Mouse (Mus musculus) CH12.LX (cell line): ENCODE data around the gene Ngfr. TPM values are rescaled to one million over a fixed set of nuclear protein-coding genes. Genes with fewer than 3 reads are reported as not detected.

Source experiments
- DNase-seq: peaks from one replicate; pipeline ENCODE4 v3.0.0-alpha.2; 2013; ENCODE audit errors: extremely low read depth
- H3K27ac ChIP-seq: 2 replicates; pipeline ENCODE4 v1.5.1; 2012; ENCODE audit warnings: low read depth, mild to moderate bottlenecking, control low read depth, moderate library complexity; ENCODE audit not compliant: insufficient read depth
- H3K27me3 ChIP-seq: replicated peaks from 2 replicates; pipeline ENCODE3; 2012; ENCODE audit warnings: inconsistent platforms
- H3K36me3 ChIP-seq, 2 experiments: replicated peaks in 1 of 2; 2 replicates each; pipeline versions ENCODE3 to v1.6.1; 2012; ENCODE audit warnings: inconsistent platforms in 1 of 2, low read length in 1 of 2, mild to moderate bottlenecking in 1 of 2, mixed read lengths in 1 of 2, moderate library complexity in 1 of 2; ENCODE audit not compliant: control insufficient read depth in 1 of 2, insufficient read depth in 1 of 2
- H3K4me1 ChIP-seq, 2 experiments: 2 replicates each; pipeline ENCODE4 v1.6.1; 2012; ENCODE audit warnings: inconsistent platforms in 1 of 2, moderate library complexity in 1 of 2; ENCODE audit not compliant: insufficient read depth in 2 of 2, control insufficient read depth in 1 of 2
- H3K4me2 ChIP-seq: 2 replicates; pipeline ENCODE4 v1.6.1; 2012; ENCODE audit warnings: low read depth, mild to moderate bottlenecking, control low read depth; ENCODE audit not compliant: poor library complexity, insufficient read depth, severe bottlenecking
- H3K4me3 ChIP-seq, 3 experiments: fragments of 150-350 bp in 1 of 3; sonication (generic) in 1 of 3; replicated peaks in 1 of 3; 2 replicates each; pipeline versions ENCODE3 to v1.5.1; 2011 to 2012; ENCODE audit warnings: low read depth in 2 of 3, low read length in 2 of 3, mild to moderate bottlenecking in 2 of 3, moderate library complexity in 2 of 3, control low read depth in 1 of 3, improper control_type of control experiment in 1 of 3, inconsistent platforms in 1 of 3, mixed read lengths in 1 of 3; ENCODE audit not compliant: poor library complexity in 1 of 3
- H3K79me2 ChIP-seq: replicated peaks from 2 replicates; pipeline ENCODE4 v1.6.1; 2012; ENCODE audit warnings: mild to moderate bottlenecking, moderate library complexity; ENCODE audit not compliant: control insufficient read depth, poor library complexity, insufficient read depth, severe bottlenecking; ENCODE audit errors: extremely low read depth
- H3K9ac ChIP-seq: 2 replicates; pipeline ENCODE4 v1.6.1; 2012; ENCODE audit warnings: low read depth, mild to moderate bottlenecking, control low read depth, moderate library complexity; ENCODE audit not compliant: insufficient read depth
- H3K9me3 ChIP-seq: replicated peaks from 2 replicates; pipeline ENCODE3; 2012; ENCODE audit warnings: low read length, inconsistent platforms, mixed read lengths
- BHLHE40 ChIP-seq: IDR thresholded peaks from 2 replicates; pipeline ENCODE4 v1.6.1; 2011; ENCODE audit warnings: mild to moderate bottlenecking, low read depth, low read length, improper control_type of control experiment
- CHD1 ChIP-seq: IDR thresholded peaks from 2 replicates; pipeline ENCODE4 v1.6.1; 2012; ENCODE audit warnings: low read depth, low read length, improper control_type of control experiment, inconsistent platforms
- E2F4 ChIP-seq: IDR thresholded peaks from 2 replicates; pipeline ENCODE4 v1.6.1; 2011; ENCODE audit warnings: low read depth, low read length, improper control_type of control experiment; ENCODE audit not compliant: insufficient replicate concordance
- ELF1 ChIP-seq: IDR thresholded peaks from 2 replicates; pipeline ENCODE4 v1.6.1; 2014; ENCODE audit warnings: low read depth, mild to moderate bottlenecking, inconsistent platforms, low read length, improper control_type of control experiment
- EP300 ChIP-seq: IDR thresholded peaks from 2 replicates; pipeline ENCODE4 v1.6.1; 2011; ENCODE audit warnings: low read length, improper control_type of control experiment
- HCFC1 ChIP-seq: IDR thresholded peaks from 2 replicates; pipeline ENCODE4 v1.6.1; 2012; ENCODE audit warnings: low read depth, mild to moderate bottlenecking, inconsistent platforms, low read length, improper control_type of control experiment
- JUN ChIP-seq: IDR thresholded peaks from 2 replicates; pipeline ENCODE4 v1.6.1; 2011; ENCODE audit warnings: low read depth, mild to moderate bottlenecking, low read length, improper control_type of control experiment, moderate library complexity; ENCODE audit not compliant: insufficient read depth
- MAX ChIP-seq: IDR thresholded peaks from 2 replicates; pipeline ENCODE4 v1.6.1; 2011; ENCODE audit warnings: low read length, improper control_type of control experiment
- MAZ ChIP-seq: IDR thresholded peaks from 2 replicates; pipeline ENCODE4 v1.6.1; 2012; ENCODE audit warnings: low read depth, mild to moderate bottlenecking, inconsistent platforms, low read length, improper control_type of control experiment, moderate library complexity
- MEF2A ChIP-seq: IDR thresholded peaks from 2 replicates; pipeline ENCODE4 v1.6.1; 2014; ENCODE audit warnings: low read depth, mild to moderate bottlenecking, inconsistent platforms, low read length, improper control_type of control experiment, borderline replicate concordance
- NELFE ChIP-seq: IDR thresholded peaks from 2 replicates; pipeline ENCODE4 v1.6.1; 2011; ENCODE audit warnings: low read depth, low read length, improper control_type of control experiment
- POLR2A ChIP-seq: IDR thresholded peaks from 2 replicates; pipeline ENCODE4 v1.6.1; 2011; ENCODE audit warnings: low read depth, mild to moderate bottlenecking, improper control_type of control experiment, low read length
- RAD21 ChIP-seq: IDR thresholded peaks from 2 replicates; pipeline ENCODE4 v1.6.1; 2011; ENCODE audit warnings: low read depth, mild to moderate bottlenecking, low read length, improper control_type of control experiment, moderate library complexity
- RCOR1 ChIP-seq: conservative IDR thresholded peaks from 2 replicates; pipeline ENCODE4 v1.6.1; 2012; ENCODE audit warnings: low read depth, mild to moderate bottlenecking, inconsistent platforms, low read length, improper control_type of control experiment
- SIN3A ChIP-seq: IDR thresholded peaks from 2 replicates; pipeline ENCODE4 v1.6.1; 2012; ENCODE audit warnings: low read length, improper control_type of control experiment, inconsistent platforms
- SMC3 ChIP-seq: IDR thresholded peaks from 2 replicates; pipeline ENCODE4 v1.6.1; 2011; ENCODE audit warnings: low read depth, low read length, improper control_type of control experiment
- TBP ChIP-seq: conservative IDR thresholded peaks from 2 replicates; pipeline ENCODE4 v1.6.1; 2011; ENCODE audit warnings: low read depth, low read length, improper control_type of control experiment
- TCF12 ChIP-seq: IDR thresholded peaks from 2 replicates; pipeline ENCODE4 v1.6.1; 2014; ENCODE audit warnings: low read depth, mild to moderate bottlenecking, inconsistent platforms, low read length, improper control_type of control experiment
- UBTF ChIP-seq: IDR thresholded peaks from 2 replicates; pipeline ENCODE4 v1.6.1; 2012; ENCODE audit warnings: low read depth, mild to moderate bottlenecking, inconsistent platforms, low read length, improper control_type of control experiment, moderate library complexity
- USF1 ChIP-seq: IDR thresholded peaks from 2 replicates; pipeline ENCODE4 v1.6.1; 2014; ENCODE audit warnings: low read depth, mild to moderate bottlenecking, inconsistent platforms, low read length, improper control_type of control experiment
- USF2 ChIP-seq: conservative IDR thresholded peaks from 2 replicates; pipeline ENCODE4 v1.6.1; 2011; ENCODE audit warnings: low read depth, low read length, improper control_type of control experiment
- ZKSCAN1 ChIP-seq: IDR thresholded peaks from 2 replicates; pipeline ENCODE4 v1.6.1; 2012; ENCODE audit warnings: low read depth, inconsistent platforms, low read length, improper control_type of control experiment, borderline replicate concordance
- ZNF384 ChIP-seq: IDR thresholded peaks from 2 replicates; pipeline ENCODE4 v1.6.1; 2012; ENCODE audit warnings: low read depth, low read length, improper control_type of control experiment, inconsistent platforms
- dilution Hi-C: fragments of 300-500 bp; cut with MboI; formaldehyde crosslinking; loops from 2 replicates; pipeline ENCODE4 v1.14.3; 2020; ENCODE audit warnings: low sequenced_read_pairs; ENCODE audit not compliant: extremely low pct_unique_long_range_greater_than_20kb, extremely low pct_ligation_motif_present
- in situ Hi-C: fragments of 300-500 bp; cut with MboI; formaldehyde crosslinking; loops from 3 replicates; pipeline ENCODE4 v1.14.3; 2019; ENCODE audit warnings: low sequenced_read_pairs, low pct_ligation_motif_present, low pct_unique_long_range_greater_than_20kb, mixed read lengths
- polyA plus RNA-seq: library from polyadenylated mRNA; unstranded; fragments of >175 nt; gene quantifications from 2 replicates; pipeline ENCODE4 v1.2.1, GENCODE M21; 2012; ENCODE audit warnings: low read depth; ENCODE audit not compliant: insufficient read length
- total RNA-seq, 2 experiments: library from RNA; depleted of rRNA; stranded (reverse); fragments of 300-350 nt in 1 of 2; fragments of >200 nt in 1 of 2; gene quantifications; 2 replicates each; pipeline ENCODE4 v1.2.3; 2012 to 2014

Gene Ngfr
- total and polyA plus RNA-seq, 3 experiments, result not detected

DNA sequence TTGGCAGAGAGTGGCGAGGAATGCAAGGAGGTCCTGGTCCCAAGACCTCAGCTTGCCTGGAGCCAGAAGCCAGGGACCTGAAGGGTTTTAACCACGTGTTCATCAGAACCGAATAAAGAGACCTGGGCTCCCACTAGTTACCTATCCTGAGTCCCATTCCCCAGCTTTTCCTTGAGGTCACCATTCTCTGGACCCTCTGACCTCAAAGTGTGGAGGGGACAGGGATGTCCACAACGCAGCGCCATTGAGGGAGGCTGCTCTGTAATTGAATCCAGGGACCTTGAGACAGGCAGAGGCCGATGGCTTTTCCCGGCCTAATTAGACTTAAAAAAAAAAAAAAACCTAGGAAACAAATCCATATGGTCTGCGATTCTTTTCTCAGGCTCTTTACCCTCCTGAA, 32.3 kb downstream of the Ngfr start:
- TF ChIP-seq BHLHE40 (no peak), NELFE (no peak), MAZ (no peak), ZKSCAN1 (no peak), TCF12 (no peak), USF1 (no peak), UBTF (no peak), POLR2A (no peak), RAD21 (no peak), ZNF384 (no peak), USF2 (no peak), RCOR1 (no peak), EP300 (no peak), E2F4 (no peak), TBP (no peak)
- Histone ChIP-seq H3K4me2 (no peak overlapping the region), H3K4me3 (no peak overlapping the region), H3K9me3 (peaks cover 12% of the 10 kb centered on the region), H3K36me3 (no peaks in the 10 kb centered on the region), H3K4me1 (no peaks in the 10 kb centered on the region), H3K27me3 (peaks cover 91% of the 10 kb centered on the region), H3K9ac (no peak overlapping the region), H3K79me2 (no peaks in the 10 kb centered on the region), H3K27ac (no peak overlapping the region)
- in situ Hi-C loops (no loop called here), dilution Hi-C loops (no loop called here)
- no peak for DNase-seq

DNA sequence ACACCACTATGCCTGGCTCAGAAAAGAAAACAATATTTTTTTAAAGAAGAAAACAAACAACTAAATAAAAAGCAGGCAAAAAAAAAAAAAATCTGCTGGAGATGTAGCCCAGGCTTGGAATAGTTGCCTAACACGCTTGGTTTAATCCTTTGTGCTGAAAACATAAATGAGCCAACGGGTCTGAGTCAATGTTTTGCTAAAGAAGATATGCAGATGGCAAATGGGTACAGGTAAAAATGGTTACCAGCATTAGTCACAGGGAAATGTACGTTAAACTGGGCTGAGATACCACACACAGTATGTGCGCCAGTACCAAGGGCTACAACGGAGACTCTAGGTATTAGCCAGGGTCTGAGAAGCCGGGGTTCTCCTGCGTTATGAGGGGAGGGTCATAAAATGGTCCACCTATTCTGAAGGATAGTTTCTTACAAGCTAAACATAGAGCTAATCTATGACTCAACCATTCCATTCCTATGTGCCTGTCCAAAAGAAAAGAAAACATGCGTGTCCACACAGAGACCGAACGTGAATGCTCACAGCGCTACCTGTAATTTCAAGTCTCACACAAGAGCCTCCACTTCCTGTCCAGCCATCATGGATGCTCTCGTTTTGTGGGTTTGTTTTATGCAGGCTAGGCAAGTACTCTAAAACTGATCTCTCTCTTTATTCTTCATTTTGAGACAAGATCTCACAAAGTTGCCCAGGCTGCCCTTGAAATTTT, 37.1 kb downstream of the Ngfr start:
- Histone ChIP-seq H3K27ac (no peak overlapping the region), H3K9me3 (peaks cover 12% of the 10 kb centered on the region), H3K9ac (no peak overlapping the region), H3K27me3 (peaks cover 85% of the 10 kb centered on the region), H3K4me1 (no peaks in the 10 kb centered on the region), H3K36me3 (no peaks in the 10 kb centered on the region), H3K79me2 (no peaks in the 10 kb centered on the region), H3K4me2 (no peak overlapping the region), H3K4me3 (no peak overlapping the region)
- DNase-seq, result no peak
- in situ Hi-C loops (no loop called here), dilution Hi-C loops (no loop called here)
- TF ChIP-seq JUN (no peak), HCFC1 (no peak), MEF2A (no peak), TBP (no peak), MAX (no peak), SMC3 (no peak), SIN3A (no peak), CHD1 (no peak), ELF1 (no peak), BHLHE40 (no peak), USF2 (no peak)
